Mouse (Mus musculus) cortical plate, adult 2 months (tissue): ENCODE results near the gene Sbno2. TPM values are rescaled to one million over a fixed set of nuclear protein-coding genes. Genes with fewer than 3 reads are reported as not detected.

Experiments
- H3K27ac ChIP-seq: fragments of 200-500 bp; 2 replicates; pipeline ENCODE4 v1.5.1; 2012; ENCODE audit warnings: low read length, control low read depth, inconsistent platforms; ENCODE audit not compliant: insufficient read depth
- H3K4me1 ChIP-seq: fragments of 200-500 bp; 2 replicates; pipeline ENCODE4 v1.6.1; 2011; ENCODE audit warnings: low read length; ENCODE audit not compliant: control insufficient read depth, insufficient read depth
- H3K4me3 ChIP-seq: fragments of 200-500 bp; 2 replicates; pipeline ENCODE4 v1.5.1; 2011; ENCODE audit warnings: mild to moderate bottlenecking, low read length, control low read depth; ENCODE audit not compliant: insufficient read depth
- CTCF ChIP-seq: fragments of 200-500 bp; IDR thresholded peaks from 2 replicates; pipeline ENCODE4 v1.5.1; 2011; ENCODE audit warnings: mild to moderate bottlenecking, control low read depth, low read length; ENCODE audit not compliant: insufficient read depth; ENCODE audit errors: extremely low read depth
- POLR2A ChIP-seq: fragments of 200-500 bp; IDR thresholded peaks from 2 replicates; pipeline ENCODE4 v1.6.1; 2011; ENCODE audit warnings: mild to moderate bottlenecking, low read length, control low read depth; ENCODE audit not compliant: insufficient read depth; ENCODE audit errors: extremely low read depth
- polyA plus RNA-seq: library from polyadenylated mRNA; depleted of rRNA; stranded (reverse); fragments of >200 nt; gene quantifications from 2 replicates; pipeline ENCODE4 v1.2.3, GENCODE M21; 2012

Gene Sbno2
- polyA plus RNA-seq, 1 experiment = 22.9 TPM

DNA sequence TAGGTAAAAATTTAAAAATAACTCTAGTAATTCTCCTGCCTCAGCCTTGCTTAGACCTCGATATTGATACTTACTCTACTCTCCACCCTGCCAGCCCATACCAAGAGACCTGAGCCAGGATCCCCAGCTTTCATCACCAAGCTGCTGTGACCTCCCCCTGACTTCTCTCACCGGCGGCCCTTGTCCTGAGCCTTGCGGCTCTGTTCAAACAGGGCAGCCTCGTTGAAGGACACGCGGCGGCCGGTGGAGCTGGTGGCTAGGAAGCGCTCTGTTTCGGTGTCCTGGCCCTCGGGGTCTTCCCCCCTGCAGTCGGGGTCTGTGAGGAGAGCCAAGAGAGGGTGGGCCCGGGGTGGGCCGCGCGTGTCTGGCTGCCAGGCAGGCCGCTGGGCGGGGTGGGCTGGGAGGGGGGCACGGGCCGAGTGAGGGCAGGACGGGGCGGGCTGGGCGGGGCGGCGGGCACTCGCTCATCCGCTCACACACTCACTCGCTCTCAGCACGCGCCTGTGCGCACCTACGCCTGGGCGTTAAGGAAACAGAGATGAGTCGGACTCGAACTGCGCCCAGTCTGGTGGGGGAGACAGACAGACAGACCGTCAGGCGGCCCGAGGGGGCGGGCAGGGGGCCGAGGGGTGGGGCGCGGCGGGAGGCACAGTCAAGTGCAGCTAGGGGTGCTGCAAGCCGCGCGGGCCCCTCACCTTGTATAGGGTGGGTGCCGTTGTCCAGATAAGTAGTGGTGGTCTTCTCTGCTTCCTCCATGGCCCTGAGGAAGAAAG, 31.0 kb upstream of the Sbno2 start:
- TF ChIP-seq CTCF = no peak
- TF ChIP-seq POLR2A = no peak
- Histone ChIP-seq H3K27ac (no peak overlapping the region), H3K4me3 (peak overlapping the region; percentile 98), H3K4me1 (no peaks in the 10 kb centered on the region)

DNA sequence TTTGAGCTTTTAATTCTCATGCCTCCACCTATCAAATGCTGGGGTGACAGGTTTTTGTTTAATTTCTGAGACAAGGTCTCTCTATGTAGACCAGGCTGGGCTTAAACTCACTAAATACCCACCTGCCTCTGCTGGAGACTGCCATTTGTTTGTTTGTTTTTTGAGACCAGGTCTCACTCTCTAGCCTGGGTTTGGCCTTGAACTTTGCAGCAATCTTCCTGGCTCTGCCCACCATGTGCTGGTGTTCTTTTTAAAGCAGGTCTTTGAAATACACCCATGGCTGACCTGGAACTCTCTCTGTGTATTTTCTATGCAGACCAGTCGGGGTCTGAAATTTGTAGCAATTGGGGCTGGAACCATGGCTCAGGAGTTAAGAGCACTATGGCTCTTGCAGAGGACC, 30.3 kb upstream of the Sbno2 start:
- no peak overlapping the region for H3K4me3 ChIP-seq
- no peaks in the 10 kb centered on the region for H3K4me1 ChIP-seq
- H3K27ac ChIP-seq = no peak overlapping the region
- TF ChIP-seq POLR2A (no peak), CTCF (no peak)

DNA sequence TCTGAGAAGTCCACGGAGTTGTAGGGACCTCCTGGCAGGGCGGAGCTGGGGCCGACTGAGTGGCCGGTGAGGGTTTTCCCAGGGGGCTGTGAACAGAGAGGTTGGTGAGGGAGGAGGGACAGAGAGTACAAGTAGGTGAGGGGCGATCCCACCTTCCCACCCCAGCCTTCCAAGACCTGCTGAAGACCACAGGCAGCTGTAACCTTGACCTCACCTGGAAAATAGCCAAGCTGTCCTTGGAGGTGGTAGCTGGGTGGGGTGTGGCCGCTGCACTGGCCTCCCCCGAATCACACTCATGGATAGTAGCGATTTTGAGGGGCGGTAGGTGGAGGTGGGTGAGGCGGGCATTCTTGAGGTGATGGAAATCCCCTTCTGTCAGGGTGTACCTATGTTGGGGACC, 29.8 kb upstream of the Sbno2 start:
- no peaks in the 10 kb centered on the region for H3K4me1 ChIP-seq
- TF ChIP-seq POLR2A = no peak
- TF ChIP-seq CTCF = no peak
- H3K27ac ChIP-seq = no peak overlapping the region
- no peak overlapping the region for H3K4me3 ChIP-seq

DNA sequence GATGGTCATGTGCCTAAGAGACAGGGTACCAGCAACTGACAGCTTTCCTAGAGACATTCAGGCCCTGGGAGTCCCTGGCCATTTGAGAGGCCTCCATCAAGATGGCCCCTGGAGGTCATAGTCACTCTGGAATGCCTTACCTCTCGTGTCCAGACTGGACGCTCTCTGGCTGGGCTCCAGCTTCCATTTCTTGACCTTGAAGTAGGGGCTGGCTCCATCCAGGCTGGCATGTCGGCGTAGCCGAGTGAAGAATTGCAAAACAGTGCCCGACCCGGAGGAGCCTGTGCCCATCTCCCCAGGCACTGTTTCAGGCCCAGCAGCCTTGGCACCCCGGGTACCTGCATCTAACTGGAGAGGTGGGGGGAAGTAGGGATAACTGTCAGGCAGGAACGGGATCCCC, 29.1 kb upstream of the Sbno2 start:
- no peak for TF ChIP-seq CTCF
- no peak for TF ChIP-seq POLR2A
- H3K27ac ChIP-seq = no peak overlapping the region
- H3K4me1 ChIP-seq = no peaks in the 10 kb centered on the region
- H3K4me3 ChIP-seq = no peak overlapping the region

DNA sequence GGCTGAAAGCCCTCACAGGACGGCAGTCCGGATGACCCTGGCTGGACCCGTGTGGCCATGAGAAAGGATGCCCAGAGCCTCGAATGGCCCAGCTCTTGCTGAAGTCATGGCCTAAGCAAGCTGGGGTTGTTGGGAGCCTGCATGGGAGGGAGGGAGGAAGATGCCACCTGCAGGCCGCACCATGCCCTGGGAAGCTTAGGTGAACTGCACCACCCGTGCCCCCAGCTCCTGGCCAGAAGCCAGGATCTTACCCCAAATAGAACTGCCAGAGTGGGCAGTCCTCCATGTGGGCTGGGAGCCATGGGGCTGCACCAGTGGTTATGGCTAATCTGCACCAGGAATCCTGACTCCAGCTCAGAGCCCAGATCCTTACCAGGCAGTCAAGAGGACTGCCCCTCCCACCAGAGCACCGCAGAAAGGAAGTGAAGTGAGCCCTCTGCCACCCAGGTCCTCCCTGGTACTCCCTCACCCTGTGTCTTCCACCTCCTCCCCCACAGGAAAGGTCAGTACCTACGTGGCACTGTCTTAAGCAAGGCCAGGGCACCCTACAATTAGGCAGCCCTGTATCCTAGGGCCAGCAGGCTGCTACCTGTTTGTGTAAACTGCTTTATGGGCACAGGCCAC, 28.0 kb upstream of the Sbno2 start:
- Histone ChIP-seq H3K27ac (no peak overlapping the region), H3K4me3 (no peak overlapping the region), H3K4me1 (no peaks in the 10 kb centered on the region)
- TF ChIP-seq POLR2A = no peak
- no peak for TF ChIP-seq CTCF

DNA sequence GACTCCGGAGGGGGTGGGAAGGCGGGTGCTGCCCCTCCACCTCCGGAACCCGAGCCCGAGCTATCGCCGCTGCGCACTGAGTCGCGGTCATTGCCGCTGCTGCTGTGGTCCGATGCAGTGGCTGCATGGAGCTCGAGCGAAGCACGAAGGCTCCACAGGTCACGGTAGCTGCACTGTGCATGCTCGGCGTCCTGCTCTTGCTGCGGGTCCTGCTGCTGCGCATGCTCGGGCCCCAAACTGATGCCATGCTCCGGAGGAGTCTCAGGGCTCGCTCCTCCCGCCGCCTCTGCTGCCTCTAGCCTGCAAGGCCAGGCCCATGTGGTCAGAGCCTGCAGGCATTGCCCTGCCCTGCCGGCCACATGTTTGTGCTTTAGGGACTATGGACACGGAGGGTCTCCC, 26.6 kb upstream of the Sbno2 start:
- no peak for TF ChIP-seq POLR2A
- TF ChIP-seq CTCF = no peak
- Histone ChIP-seq H3K27ac (no peak overlapping the region), H3K4me3 (no peak overlapping the region), H3K4me1 (no peaks in the 10 kb centered on the region; the same call in 1 of the 2 replicates)

DNA sequence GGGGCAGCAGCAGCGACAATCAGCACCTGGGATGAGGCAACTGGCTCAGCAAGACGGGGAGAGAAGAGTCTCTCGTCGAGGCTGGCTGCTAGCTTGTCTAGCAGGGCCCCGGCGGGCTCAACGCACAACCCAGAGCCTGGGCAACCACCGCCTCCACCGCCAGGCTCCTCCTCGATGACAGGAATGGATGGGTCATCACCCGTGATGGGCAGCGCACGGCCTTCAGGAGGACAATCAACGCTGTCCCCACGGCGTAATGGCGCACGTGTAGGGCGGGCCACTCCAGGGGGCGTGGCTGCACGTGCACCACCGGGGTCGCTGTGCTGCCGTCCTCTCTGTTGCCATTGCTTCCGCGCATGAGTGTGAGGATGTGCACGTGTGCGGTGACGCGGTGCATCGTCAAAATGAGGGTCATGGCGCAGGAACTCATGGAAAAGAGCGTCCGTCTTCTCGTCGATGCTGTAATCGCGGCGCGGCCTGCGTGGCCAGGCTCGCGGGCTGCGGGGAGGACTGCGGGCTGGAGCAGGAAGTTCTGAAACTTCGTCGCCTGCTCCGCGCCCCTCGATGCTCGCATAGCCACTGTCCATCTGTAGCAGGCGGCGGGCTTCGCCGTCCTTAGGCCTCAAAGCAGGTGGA, 26.1 kb upstream of the Sbno2 start:
- Histone ChIP-seq H3K27ac (no peak overlapping the region), H3K4me3 (no peak overlapping the region), H3K4me1 (no peaks in the 10 kb centered on the region; the same call in 1 of the 2 replicates)
- TF ChIP-seq POLR2A (peak; percentile 43; the same call in 1 of the 2 replicates), CTCF (no peak)

DNA sequence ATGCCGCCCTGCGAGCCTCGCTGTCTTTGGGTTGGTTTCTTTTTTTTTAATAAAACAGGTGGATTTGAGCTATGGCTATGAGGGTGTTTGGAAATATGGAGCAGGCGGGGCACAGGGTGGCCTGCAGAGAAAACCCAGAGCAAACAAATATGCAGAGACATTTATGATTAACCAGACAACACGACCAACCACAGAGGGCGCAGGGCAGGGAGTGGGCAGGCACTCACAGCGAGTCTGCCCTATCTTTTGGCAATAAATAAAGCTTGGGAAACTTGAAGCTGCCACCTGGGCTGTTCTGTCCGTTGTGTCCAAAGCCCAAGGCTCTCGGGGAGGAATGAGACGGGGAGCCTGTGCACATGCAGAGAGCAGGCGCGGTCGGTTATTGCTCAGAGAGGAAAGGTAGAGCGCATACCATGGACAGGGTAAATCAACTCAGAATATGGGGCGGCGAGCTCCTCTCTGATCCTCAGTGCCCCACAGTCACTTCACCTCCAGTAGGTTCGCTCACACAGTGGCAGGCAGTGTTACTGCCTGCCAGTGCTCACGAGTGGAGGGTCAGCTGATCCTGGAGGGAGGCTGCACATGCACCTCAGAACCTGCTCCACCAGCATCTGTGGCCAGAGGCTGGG, 25.1 kb upstream of the Sbno2 start:
- H3K27ac ChIP-seq = no peak overlapping the region
- TF ChIP-seq POLR2A (peak; percentile 32; the same call in 1 of the 2 replicates), CTCF (no peak)
- H3K4me1 ChIP-seq = no peaks in the 10 kb centered on the region; the same call in 1 of the 2 replicates
- no peak overlapping the region for H3K4me3 ChIP-seq

DNA sequence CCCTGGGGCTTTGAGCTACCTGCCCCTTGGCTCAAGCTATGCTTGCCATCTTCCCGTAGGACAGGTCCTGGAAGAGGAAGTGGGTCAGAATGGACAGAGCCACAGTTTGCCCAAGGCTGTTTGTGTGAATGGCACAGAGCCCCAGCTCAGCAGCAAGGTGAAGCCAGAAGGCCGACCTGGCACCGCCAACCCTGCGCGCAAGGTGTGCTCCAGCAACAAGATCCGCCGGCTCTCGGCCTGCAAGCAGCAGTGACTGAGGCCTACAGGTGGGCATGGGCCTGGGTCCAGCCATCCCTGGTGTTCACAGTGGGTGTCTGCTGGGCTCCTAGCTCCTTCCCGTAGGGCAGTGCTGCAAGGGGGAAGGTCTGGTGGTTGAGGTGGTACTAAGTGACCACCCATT, 24.5 kb upstream of the Sbno2 start:
- Histone ChIP-seq H3K4me1 (no peaks in the 10 kb centered on the region; the same call in 1 of the 2 replicates), H3K4me3 (no peak overlapping the region), H3K27ac (no peak overlapping the region)
- TF ChIP-seq POLR2A (0 out of 2 replicates have a peak, but pooled peaks have one; percentile 27), CTCF (no peak)
